Mouse (Mus musculus) A20 (cell line): ENCODE data around the gene Mast1.
"Not testable (repeated sequence)": the region's sequence is repeated elsewhere in the genome, so short reads cannot be mapped to it uniquely, and the experiment has no call there.

Experiments used
- DNase-seq: peaks from one replicate; pipeline ENCODE4 v3.0.0-alpha.2; 2011; ENCODE audit warnings: low read depth, low spot score

Gene Mast1

DNA sequence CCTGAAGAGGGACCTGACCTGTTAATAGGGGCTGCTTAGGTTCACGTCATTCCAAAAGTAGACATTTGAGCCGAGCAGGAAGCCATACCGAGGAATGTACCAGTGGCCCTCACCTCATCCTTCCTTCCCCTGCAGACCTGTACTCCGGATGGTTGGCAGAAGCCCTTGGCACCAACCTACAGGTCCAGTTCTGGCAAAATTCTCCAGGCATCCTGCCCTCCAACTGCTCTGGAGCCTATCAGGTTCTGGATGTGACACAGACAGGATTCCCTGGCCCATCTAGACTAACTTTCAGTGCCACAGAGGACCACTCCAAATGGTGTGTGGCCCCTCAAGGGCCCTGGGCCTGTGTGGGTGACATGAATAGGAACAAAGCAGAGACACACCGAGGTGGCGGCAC is 26.6 kb downstream of the Mast1 start:
- DNase-seq, result no peak

DNA sequence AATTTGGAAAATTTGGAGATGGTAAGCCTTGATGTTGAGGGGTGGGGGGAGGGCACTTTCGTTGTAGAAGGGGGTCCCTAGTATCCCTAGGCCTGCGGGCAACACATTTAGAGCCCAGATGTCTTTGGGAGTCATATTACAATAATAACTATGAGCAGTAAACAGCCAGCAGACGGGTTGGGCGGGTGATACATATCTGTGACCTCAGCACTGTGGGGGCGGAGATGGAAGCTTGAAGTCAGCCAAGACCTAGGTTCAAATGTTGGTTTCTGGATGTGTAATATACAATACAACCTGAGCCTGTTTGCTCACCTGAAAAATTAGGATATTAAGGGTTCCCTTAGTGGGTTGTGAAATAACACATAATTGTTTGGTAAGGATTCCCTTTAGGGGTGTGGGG is 27.2 kb downstream of the Mast1 start:
- peak; percentile 23 for DNase-seq

DNA sequence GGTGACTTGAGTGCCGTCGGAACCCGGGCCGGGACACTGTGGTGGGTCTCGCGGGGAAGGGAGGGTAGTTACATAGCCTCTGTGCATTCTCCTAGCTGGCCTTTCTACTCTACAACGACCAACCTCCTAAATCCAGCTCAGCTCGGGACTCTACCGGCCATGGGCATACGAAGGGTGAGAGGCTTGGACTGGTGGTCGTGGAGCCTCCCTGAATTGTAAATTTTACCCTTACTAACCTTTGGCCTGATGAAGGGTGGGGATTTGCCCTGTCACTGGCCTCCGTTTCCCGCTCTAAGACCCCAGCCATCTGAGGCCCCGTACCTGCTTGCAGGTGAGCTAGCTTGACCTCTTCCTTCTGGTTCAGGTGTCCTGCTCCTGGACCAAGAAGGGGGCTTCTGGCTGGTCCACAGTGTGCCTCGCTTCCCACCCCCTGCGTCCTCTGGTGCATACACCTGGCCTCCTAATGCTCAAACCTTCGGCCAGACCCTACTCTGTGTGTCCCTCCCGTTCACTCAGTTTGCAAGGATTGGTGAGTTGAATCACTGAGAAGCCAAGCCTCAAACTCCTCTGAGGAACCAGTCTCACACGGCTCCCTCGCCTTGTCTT is 27.9 kb downstream of the Mast1 start:
- peak; percentile 34 for DNase-seq

DNA sequence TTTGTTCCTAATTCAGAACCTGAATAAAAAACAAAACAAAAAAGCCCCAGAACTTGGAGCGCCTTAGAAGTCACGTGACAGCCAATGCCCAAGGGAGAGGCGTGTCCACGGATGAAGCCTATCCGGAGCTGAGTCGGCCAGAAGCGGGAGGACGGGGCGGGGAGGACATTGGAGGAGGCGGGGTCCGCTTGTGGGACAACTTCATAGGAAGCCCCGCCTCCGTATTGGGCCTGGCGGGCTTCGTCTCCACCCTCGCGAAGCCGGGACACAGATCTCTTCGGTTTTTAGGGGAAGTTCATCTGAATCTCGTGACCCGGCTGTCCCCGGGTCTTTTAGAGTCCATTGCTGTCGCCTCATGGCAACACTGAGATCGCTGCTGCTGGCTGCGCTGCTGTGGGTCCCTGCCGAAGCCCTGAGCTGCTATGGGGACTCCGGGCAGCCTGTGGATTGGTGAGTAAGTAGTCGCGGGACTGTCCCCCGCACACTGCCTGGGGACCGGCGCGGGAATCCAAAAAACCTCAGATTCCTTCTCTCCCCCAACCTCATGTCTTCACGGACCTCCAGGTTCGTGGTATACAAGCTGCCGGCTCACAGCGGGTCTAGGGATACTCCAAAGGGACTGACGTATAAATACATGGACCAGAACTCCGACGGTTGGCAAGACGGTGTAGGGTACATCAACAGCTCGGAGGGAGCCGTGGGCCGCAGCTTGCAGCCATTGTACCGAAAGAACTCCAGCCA is 28.6 kb downstream of the Mast1 start, which contains the start of gene Dnase2a:
Gene Dnase2a (plus strand): TSS at position 140 of the 741 bp plus-strand sequence.
- peak; percentile 100 for DNase-seq

DNA sequence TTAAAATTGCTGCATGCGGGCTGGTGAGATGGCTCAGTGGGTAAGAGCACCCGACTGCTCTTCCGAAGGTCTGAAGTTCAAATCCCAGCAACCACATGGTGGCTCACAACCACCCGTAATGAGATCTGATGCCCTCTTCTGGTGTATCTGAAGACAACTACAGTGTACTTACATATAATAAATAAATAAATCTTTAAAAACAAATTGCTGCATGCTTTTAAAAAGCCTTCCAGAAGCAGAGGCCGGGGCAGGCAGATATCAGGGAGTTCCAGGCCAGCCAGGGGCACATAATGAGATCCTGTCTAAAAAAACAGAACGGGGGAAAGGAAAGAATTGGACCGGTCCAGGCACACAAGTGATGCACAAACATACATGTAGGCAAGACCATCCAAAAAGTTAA is 29.2 kb downstream of the Mast1 start:
- DNase-seq, result not testable (repeated sequence)

DNA sequence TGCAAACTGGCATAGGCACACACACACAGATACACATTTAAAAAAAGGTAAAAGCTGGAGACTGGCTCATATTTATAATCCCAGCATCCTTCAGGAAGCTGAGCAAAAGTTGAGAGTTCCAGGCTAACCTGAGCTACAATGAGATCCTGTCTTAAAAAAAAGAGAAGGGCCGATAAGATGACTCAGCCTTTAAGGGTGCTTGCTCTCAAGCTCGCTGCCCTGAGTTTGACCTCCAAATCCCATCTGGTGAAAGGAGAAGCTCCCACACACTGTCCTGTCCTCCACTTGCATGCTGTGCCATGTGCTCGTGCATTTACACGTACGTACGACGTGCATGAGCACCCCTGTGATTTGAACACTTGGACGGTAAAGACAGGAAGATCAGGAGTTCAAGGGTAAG is 29.7 kb downstream of the Mast1 start:
- peak; percentile 26 for DNase-seq

GRCm38 (mm10) chr8:84907037-84907436 is 30.1 kb downstream of the Mast1 start:
- no peak for DNase-seq

DNA sequence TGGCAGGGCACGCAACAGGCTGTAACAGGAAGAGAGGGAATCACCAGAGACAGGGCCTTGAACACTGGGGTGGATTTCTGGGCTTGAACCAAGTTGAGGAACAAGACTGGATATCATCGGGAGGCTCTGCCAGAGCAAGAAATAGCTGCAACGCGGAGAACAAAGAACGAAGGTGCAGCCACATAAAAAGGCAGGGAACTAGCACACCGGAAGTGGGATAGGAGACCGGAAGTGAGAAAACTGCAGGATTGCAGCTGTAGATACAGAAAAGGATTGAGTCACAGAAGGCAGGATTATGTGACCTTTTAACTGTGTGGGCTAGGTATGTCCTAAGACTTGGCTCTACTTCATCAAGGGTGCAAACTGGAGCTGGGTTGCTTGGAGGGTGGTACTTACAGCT is 32.8 kb downstream of the Mast1 start:
- DNase-seq, result no peak

GRCm38 (mm10) chr8:84902920-84903661 is 34.1 kb downstream of the Mast1 start:
- peak; percentile 97 for DNase-seq

GRCm38 (mm10) chr8:84902367-84902919 is 34.7 kb downstream of the Mast1 start:
- DNase-seq, result no peak

DNA sequence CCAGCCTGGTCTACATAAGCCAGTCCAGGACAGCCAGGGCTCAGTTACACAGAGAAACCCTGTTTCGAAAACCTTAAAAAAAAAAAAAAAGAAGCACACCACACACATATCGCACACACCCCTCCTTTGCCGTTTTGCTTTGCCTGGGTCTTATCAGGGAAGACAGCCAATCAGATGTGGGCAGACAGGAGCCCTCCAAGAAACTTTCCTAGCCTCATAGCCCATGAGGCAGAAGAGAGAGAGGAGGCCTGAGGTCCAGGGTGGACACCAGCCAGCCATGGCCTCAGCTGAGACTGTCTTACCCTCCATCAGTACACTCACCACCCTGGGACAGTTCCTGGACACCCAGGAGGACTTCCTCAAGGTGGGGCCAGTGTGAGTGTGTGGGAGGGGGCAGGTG is 35.4 kb downstream of the Mast1 start, which contains the start of gene Klf1:
Gene Klf1 (plus strand): TSS at position 177 of the 400 bp plus-strand sequence.
- no peak for DNase-seq

- DNase-seq, result no peak
These were observed 36.1 kb downstream of the Mast1 start for GRCm38 (mm10) chr8:84901071-84901470.

GRCm38 (mm10) chr8:84895963-84896362 is 41.2 kb downstream of the Mast1 start:
- DNase-seq, result no peak

GRCm38 (mm10) chr8:84893709-84894134 is 43.4 kb downstream of the Mast1 start, which contains the start of gene Gcdh:
Gcdh (minus strand) TSS chr8:84893921.
- DNase-seq, result peak; percentile 92

DNA sequence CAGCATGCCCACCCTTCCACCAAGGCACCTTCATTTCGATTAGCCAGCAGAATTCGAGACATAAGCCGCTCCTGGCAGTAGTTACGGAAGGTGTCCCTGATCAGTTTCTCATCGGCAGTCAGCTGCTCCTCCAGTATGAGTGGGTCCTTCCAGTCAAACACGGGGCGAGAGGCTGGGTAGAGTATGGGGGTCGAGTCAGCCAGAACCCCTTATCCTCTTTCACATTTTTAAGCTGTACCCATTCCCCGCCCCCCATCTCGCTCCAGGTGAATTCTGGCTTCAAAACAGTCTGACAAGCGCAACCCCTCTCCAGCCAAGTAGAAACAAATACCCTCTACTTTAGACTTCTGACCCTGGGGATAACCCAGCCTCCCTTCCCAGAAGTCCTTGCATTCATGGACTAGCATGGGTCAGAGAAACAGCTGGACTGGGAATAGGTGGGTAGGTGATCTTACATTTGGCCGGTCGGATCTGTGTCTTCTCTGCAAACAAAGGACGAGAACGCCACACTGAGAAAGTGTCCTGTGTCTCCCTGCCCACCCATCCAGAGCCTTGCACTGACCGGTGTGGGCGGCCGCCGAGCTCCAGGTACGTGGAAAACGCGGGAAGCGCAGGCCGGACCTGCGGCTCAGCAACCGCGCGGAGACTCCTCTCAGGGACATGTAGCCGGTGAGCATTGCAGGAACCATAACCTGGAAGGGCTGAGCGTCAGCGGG is 44.0 kb downstream of the Mast1 start:
- DNase-seq, result no peak

DNA sequence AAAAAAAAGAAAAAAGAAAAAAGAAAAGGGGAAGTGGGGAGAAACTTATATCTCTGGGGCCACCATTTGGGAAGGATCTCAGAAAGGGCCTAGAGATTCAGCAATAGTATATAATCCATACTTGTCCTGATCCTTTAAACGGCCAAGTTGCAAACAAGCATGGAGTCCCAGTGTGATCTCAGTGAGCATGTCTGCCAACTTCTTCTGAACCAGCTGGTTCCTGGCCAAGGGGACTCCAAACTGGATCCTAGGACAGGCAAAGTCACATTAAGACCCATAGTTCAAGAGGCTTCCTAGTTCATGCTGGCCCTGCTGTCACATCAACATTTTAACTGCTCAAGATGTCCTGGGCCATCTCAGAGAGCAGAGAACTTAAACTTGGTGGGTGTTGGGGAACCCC is 48.0 kb downstream of the Mast1 start:
- no peak for DNase-seq

DNA sequence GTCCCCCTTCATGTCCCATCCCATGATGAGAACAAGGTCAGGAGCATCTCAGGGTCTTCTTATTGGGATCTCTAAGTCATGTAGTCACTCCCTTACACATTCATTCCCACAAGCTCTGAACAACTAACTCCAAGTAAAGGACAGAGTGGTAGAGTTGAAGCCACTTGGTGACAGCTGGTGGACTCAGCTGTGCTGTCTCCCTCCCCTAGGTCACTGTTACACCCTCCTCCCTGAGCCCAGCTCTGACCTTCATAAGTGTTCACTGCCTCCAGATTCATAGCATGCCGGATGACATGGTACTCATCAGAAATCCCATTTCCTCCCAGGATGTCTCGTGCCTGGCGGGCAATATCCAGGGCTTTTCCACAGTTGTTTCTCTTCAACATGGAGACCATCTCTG is 48.9 kb downstream of the Mast1 start:
- no peak for DNase-seq

GRCm38 (mm10) chr8:84884728-84885127 is 52.4 kb downstream of the Mast1 start:
- no peak for DNase-seq

DNA sequence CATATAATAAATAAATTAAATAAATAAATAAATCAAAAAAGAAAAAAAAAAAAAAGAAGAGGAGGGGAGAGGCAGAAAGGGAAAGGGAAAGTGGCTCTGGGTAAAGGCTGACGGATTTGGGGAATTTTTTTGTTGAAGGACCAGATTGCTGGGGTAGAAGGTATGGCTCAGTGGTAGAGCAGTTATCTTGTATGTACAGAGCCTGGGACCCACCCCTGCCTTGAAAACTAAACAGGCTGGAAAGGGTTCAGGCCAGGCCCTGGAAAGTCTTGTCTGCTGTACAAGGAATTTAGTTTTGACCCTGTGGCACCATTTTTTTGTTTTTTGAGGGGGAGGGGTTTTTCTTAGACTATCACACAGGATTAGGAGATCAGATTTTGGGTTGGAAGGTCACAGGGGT is 58.2 kb downstream of the Mast1 start:
- no peak for DNase-seq

DNA sequence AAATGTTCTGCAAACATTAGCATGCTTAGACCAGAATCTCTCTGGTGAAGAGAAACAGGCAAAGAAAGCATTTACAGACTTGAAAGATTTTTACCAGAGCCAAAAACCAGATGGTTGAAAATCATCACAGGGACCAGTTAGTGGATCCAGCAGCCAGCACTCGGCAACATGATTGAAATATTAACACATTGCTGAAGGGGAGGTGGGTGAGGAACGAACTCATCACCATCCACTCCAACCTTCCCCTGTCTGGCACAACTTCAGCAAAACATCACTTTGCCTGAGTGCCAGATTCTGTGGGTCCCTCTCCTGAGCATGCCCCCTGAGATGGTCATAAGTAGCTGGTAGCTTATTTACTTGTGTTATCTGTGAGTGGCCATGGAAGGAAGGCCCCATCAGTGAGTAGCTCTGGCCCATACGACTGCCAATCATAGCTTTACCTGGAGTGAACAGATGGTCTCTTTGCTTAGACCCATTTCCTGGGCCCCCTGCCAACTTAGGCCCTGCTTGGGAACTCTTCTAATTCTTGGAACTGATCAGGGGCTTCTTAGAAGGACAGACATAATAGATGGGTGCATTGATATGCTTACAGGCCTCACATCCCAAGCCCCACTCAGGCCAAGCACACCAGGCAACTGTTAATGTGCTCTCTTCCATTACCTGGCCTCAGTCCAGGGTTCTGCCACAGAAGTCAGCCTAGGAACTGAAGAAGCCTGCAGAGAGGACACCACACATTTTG is 59.7 kb downstream of the Mast1 start:
- no peak for DNase-seq

- no peak for DNase-seq
These were observed 62.8 kb downstream of the Mast1 start for GRCm38 (mm10) chr8:84874339-84874738.
